Mouse (Mus musculus) C2C12 (cell line): ENCODE measurements around the gene Bcr.

Source experiments
- CTCF ChIP-seq: IDR thresholded peaks from one replicate; pipeline ENCODE4 v1.5.1; 2011; ENCODE audit not compliant: control insufficient read depth, insufficient read depth, insufficient read length
- USF1 ChIP-seq: IDR thresholded peaks from one replicate; pipeline ENCODE4 v1.6.1; 2011; ENCODE audit warnings: low read depth, mild to moderate bottlenecking, control low read depth, moderate library complexity

DNA sequence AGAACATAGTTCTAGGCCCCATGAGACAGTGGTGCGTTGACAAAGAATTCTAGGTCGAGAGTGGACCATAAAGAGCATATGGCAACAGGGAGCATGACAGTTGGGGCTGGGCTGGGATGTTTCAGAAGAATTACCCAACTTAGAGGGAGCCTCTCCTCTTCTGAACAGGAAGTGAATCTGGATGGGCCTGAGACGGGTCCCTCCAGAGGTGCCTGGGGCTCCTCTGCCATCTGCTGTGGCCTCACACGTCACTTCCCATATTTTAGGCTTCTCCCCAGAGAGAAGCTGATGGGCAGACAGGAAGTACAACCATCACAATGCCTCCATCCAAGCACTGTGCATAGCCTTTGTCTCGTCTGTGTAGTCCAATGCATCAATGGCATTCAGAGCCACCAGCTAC is 4.7 kb upstream of the Bcr start:
- TF ChIP-seq CTCF (no peak), USF1 (no peak)
